Mouse (Mus musculus) forebrain, postnatal 0 days (tissue): ENCODE measurements around the gene Ncbp1. TPM values are rescaled to one million over a fixed set of nuclear protein-coding genes. Genes with fewer than 3 reads are reported as not detected.

Experiments used
- ATAC-seq: fragments of 200-750 bp; cut with Nextera tagmentation; 2 replicates; pipeline ENCODE4 v1.8.0; 2017; ENCODE audit warnings: mild to moderate bottlenecking, moderate library complexity
- DNase-seq: peaks from one replicate; pipeline ENCODE4 v3.0.0-alpha.2; 2015
- H3K27ac ChIP-seq: fragments of 300-500 bp; sonication (generic); 2 replicates; pipeline ENCODE4 v1.5.1; 2014; ENCODE audit warnings: low read depth, mild to moderate bottlenecking, antibody characterized with exemption, low read length, moderate library complexity, mixed read lengths
- H3K27me3 ChIP-seq: fragments of 300-500 bp; sonication (generic); 2 replicates; pipeline ENCODE4 v1.6.1; 2014; ENCODE audit warnings: mild to moderate bottlenecking, low read length, mixed read lengths; ENCODE audit not compliant: insufficient read depth
- H3K36me3 ChIP-seq: fragments of 300-500 bp; sonication (generic); 2 replicates; pipeline ENCODE4 v1.6.1; 2014; ENCODE audit warnings: mild to moderate bottlenecking, moderate library complexity; ENCODE audit not compliant: insufficient read depth
- H3K4me1 ChIP-seq: fragments of 300-500 bp; sonication (generic); 2 replicates; pipeline ENCODE4 v1.6.1; 2014; ENCODE audit warnings: antibody characterized with exemption; ENCODE audit not compliant: insufficient read depth
- H3K4me2 ChIP-seq: fragments of 300-500 bp; sonication (generic); 2 replicates; pipeline ENCODE4 v1.6.1; 2014; ENCODE audit warnings: low read depth, mild to moderate bottlenecking, moderate library complexity
- H3K4me3 ChIP-seq: fragments of 300-500 bp; sonication (generic); 2 replicates; pipeline ENCODE4 v1.5.1; 2014; ENCODE audit warnings: low read depth, low read length, mixed read lengths
- H3K9ac ChIP-seq: fragments of 300-500 bp; sonication (generic); 2 replicates; pipeline ENCODE4 v1.6.1; 2014; ENCODE audit warnings: mild to moderate bottlenecking
- H3K9me3 ChIP-seq: fragments of 300-500 bp; sonication (generic); 2 replicates; pipeline ENCODE4 v1.6.1; 2016; ENCODE audit warnings: low read length
- CTCF ChIP-seq: sonication (generic); IDR thresholded peaks from 2 replicates; pipeline ENCODE4 v1.5.1; 2016; ENCODE audit warnings: antibody characterized with exemption, control low read depth, low read depth
- WGBS: fragments of 180-500 bp; shearing (Covaris S2); extraction: QIAGEN DNeasy Blood & Tissue Kit; methylation state at CpG from one replicate; pipeline ENCODE4 v1.1.7; 2014; 5-methylcytosine and 5-hydroxymethylcytosine counted together
- polyA plus RNA-seq: library from polyadenylated mRNA; unstranded; fragments of >200 nt; fragmentation: Nextera tagmentation; extraction: Ambion mirVana; gene quantifications from 2 replicates; pipeline ENCODE4 v1.2.1, GENCODE M21; 2015
- total RNA-seq: library from RNA; depleted of rRNA; stranded (reverse); fragments of >200 nt; gene quantifications from 2 replicates; pipeline ENCODE4 v1.2.3, GENCODE M21; 2014

The Ncbp1 gene
- total and polyA plus RNA-seq, 2 experiments from 2014 or later, result 56.1 to 58.9 TPM

DNA sequence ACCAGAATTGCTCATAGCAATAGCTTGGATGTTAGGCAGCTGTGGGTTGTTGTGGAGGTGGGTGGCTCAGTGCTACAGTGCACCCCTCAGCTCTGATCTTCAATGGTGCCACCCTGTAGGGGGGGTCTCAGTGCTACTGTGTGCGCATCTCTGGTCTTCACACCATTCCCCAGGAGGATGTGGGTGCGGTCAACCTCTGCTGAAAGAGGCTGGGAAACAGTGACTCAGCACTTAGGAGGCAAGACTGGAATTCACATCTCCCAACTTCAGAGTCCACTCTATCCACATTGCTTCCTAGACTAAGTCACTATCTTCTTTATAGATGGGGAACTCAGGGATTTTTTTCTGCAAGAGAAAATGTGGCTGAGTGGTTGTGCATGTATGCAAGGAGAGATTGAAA is 40.8 kb upstream of the Ncbp1 start:
- Histone ChIP-seq H3K27me3 (no peaks in the 10 kb centered on the region), H3K4me2 (no peak overlapping the region), H3K4me3 (no peak overlapping the region), H3K27ac (no peak overlapping the region), H3K4me1 (no peaks in the 10 kb centered on the region), H3K9me3 (no peaks in the 10 kb centered on the region), H3K36me3 (no peaks in the 10 kb centered on the region), H3K9ac (no peak overlapping the region)
- no peak for ATAC-seq
- TF ChIP-seq CTCF, result no peak
- WGBS, result 98% methylated on average over 2 of the region's 2 CpGs
- DNase-seq, result no peak

DNA sequence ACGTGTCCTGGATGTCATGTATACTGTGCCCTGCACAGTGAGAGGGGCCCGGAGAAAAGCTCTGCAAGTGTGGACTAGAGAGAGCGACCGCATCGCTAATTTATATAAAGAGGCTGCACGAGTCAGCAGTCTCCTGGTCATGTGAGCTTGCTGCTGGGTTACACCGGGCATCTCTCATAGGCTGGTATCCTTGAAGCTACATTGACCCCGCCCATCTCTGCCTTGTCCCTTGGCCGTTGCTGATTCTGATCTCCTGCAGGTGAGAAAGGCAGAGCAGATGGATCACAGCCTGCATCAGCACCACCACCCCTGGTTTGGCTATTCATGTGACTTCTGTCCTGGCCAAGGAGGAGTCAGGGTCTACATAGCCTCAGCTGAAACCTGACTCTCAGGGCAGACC is 39.3 kb upstream of the Ncbp1 start:
- no peak for TF ChIP-seq CTCF
- H3K27ac ChIP-seq, result no peak overlapping the region
- H3K27me3 ChIP-seq, result no peaks in the 10 kb centered on the region
- WGBS, result 73% methylated on average over 9 of the region's 9 CpGs
- H3K4me2 ChIP-seq, result no peak overlapping the region
- DNase-seq (no peak), ATAC-seq (no peak)
- no peaks in the 10 kb centered on the region for H3K36me3 ChIP-seq
- H3K4me1 ChIP-seq, result no peaks in the 10 kb centered on the region
- no peaks in the 10 kb centered on the region for H3K9me3 ChIP-seq
- no peak overlapping the region for H3K4me3 ChIP-seq
- H3K9ac ChIP-seq, result no peak overlapping the region

DNA sequence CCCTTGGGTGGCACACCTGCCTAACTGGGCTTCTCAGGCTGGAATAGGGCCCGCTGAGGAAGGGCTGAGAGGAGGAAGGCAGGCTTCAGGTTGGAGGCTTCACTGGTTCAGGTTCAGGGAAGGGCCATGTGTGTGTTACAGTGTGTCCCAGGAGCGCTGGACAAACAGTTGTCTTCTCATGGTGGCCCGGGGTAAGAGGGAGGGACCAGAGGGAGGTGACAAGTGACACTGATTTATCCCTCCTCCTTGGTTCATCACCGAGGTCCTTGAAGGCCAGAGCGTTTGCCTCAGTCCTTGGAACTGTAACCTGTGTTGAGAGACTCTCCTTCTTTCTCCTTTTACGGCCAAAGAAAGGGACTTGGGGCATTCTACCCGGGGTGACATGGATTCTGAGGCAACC is 37.9 kb upstream of the Ncbp1 start:
- WGBS, result 85% methylated on average over 7 of the region's 7 CpGs
- no peak overlapping the region for H3K4me2 ChIP-seq
- DNase-seq, result no peak

DNA sequence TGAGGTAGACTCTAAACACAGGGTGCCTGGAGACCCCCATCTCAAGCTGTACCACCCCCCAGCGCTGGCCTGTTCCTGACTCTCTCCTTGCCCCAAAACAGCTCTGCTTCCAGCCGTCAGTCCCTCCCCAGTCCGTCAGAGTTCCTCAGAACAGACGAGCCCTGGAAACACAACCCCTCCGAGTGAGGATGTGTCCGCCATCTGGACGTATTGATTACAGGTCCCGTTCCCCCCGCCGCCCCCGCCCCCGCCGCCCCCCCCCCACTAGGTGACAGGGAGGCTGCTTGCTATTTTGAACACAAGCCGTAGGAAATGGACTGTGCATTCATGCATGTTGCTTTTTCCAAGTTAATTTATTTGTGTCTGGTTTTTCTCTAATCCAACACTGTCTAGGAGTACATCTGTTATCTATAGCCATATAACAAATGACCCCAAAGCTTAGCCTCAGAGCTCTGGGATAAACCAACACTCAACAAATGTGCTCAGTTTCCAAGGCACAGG is 37.2 kb upstream of the Ncbp1 start:
- H3K36me3 ChIP-seq, result no peaks in the 10 kb centered on the region
- no peaks in the 10 kb centered on the region for H3K4me1 ChIP-seq
- H3K4me2 ChIP-seq, result no peak overlapping the region
- 55% methylated on average over 14 of the region's 14 CpGs for WGBS
- H3K27me3 ChIP-seq, result no peaks in the 10 kb centered on the region
- no peak overlapping the region for H3K9ac ChIP-seq
- DNase-seq (no peak), ATAC-seq (no peak)
- no peak for TF ChIP-seq CTCF
- H3K4me3 ChIP-seq, result no peak overlapping the region
- no peaks in the 10 kb centered on the region for H3K9me3 ChIP-seq
- no peak overlapping the region for H3K27ac ChIP-seq

More for the DNA sequence above, 37.9 kb upstream of the Ncbp1 start:
- no peak for ATAC-seq
- TF ChIP-seq CTCF, result no peak
- Histone ChIP-seq H3K27me3 (no peaks in the 10 kb centered on the region), H3K9ac (no peak overlapping the region), H3K4me3 (no peak overlapping the region), H3K36me3 (no peaks in the 10 kb centered on the region), H3K4me1 (no peaks in the 10 kb centered on the region), H3K9me3 (no peaks in the 10 kb centered on the region), H3K27ac (no peak overlapping the region)

DNA sequence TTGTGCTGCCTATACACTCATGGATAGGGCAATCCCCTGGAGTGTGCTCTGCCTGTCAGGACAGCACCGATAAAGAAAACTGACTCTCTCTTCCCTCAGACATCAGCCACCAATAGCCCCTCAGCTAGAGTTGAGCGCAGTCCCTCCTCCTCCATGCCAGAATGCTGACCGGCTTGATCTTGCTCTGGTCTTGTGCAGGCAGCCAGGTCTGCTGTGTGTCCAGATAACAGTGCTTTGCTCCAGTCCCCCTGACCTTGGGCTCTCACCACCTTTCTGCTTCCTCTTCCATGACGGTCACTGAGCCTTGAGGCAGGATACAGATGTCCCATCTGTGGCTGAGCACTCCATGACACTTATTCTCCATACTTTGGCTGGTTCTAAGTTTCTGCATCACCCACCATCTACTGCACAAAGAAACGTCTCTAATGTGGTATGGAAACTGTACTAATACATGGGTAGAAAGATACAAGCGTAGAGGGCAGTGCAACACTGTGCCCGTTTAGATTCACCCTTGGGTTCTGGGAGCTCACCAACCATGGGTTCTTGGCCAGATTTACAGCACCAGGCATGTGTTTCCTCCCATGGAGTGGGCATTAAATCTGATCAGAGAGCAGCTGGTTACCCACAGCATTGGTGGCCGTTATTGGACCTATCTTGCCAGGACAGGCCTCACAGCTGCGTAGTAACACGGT is 36.2 kb upstream of the Ncbp1 start:
- Histone ChIP-seq H3K36me3 (no peaks in the 10 kb centered on the region), H3K4me1 (no peaks in the 10 kb centered on the region), H3K27ac (no peak overlapping the region), H3K27me3 (no peaks in the 10 kb centered on the region), H3K9ac (no peak overlapping the region), H3K4me2 (no peak overlapping the region), H3K4me3 (no peak overlapping the region), H3K9me3 (no peaks in the 10 kb centered on the region)
- ATAC-seq, result no peak
- TF ChIP-seq CTCF, result no peak
- 94% methylated on average over 10 of the region's 10 CpGs for WGBS
- no peak for DNase-seq

DNA sequence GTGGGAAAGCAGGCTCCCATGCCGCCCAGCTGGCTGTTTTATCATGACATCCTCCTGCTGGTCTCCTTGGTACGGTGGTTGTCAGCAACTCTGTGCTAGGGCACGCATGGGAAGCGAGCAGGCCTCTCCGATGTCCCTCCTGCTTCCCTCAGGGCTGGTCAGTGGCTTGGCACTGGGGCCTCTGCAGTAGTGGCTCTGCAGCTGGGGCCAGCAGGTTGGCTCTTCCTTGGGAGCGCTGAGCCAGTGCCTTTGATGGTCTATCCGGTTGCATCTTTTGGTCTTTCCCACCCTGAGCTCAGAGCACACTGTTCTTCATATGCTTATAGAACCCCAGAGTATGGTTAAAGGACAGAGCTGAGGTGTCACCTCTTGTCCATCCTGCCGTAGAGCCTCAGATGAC is 28.3 kb upstream of the Ncbp1 start:
- no peaks in the 10 kb centered on the region for H3K27me3 ChIP-seq
- DNase-seq (no peak), ATAC-seq (no peak)
- H3K9ac ChIP-seq, result no peak overlapping the region
- no peaks in the 10 kb centered on the region for H3K4me1 ChIP-seq
- no peaks in the 10 kb centered on the region for H3K9me3 ChIP-seq
- peaks cover 9% of the 10 kb centered on the region; the same call in 1 of the 2 replicates for H3K36me3 ChIP-seq
- no peak overlapping the region for H3K27ac ChIP-seq
- H3K4me2 ChIP-seq, result no peak overlapping the region
- no peak for TF ChIP-seq CTCF
- H3K4me3 ChIP-seq, result no peak overlapping the region
- WGBS, result 93% methylated on average over 8 of the region's 8 CpGs

DNA sequence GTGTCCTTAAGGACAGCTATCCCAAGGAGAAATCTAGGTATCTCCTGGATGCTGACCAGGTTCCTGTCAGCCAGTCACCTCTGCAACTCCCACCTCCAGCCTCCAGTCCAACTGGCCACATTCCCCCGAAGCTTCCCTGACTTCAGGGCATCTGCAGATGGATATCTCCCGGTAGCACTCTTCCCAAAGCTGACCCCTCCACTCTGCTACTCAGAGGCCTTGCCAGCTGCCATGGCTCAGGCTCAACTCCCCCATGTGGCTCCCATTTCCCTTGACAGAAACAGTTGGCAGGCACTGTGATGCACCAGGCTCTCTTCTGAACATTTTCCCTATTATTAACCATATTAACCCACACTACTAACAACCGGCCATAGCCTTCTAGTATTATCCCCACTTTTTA is 27.1 kb upstream of the Ncbp1 start:
- WGBS, result 57% methylated on average over 3 of the region's 3 CpGs
- Histone ChIP-seq H3K4me3 (no peak overlapping the region), H3K27ac (no peak overlapping the region), H3K27me3 (no peaks in the 10 kb centered on the region), H3K9me3 (no peaks in the 10 kb centered on the region), H3K4me1 (no peaks in the 10 kb centered on the region), H3K4me2 (no peak overlapping the region), H3K9ac (no peak overlapping the region), H3K36me3 (peaks cover 19% of the 10 kb centered on the region)
- TF ChIP-seq CTCF, result no peak
- DNase-seq (peak; percentile 20), ATAC-seq (no peak)
